Mouse (Mus musculus): ENCODE data around the gene Sept14.
A peak's percentile ranks its signal among the peaks of the same experiment; 100 is the strongest.
"Not testable (repeated sequence)": the region's sequence is repeated elsewhere in the genome, so short reads cannot be mapped to it uniquely, and the experiment has no call there.

The Sept14 gene

DNA sequence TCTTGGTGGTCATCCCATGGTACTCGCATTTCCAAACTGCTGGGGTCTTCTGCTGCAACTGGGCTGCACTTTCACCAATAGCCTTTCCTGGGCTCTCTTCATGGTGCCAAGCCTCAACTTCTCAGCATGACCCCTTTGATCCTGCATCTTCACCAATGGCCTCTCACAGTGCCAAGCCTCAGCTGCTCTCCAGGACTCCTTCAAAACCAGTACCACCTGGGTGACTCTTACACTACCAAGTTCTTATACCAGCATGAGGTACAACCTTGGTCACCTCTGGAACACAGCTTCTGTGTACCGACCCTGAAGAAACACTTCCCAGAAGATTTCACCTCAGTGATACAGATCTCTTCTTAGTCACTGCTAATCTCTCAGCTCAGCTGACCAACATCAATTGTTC, at the start of gene Sept14:
TSS of gene Sept14 (minus strand) at position 101 of the 400 bp plus-strand sequence.
- no peak for DNase-seq (ENCODE audit: low spot score)

DNA sequence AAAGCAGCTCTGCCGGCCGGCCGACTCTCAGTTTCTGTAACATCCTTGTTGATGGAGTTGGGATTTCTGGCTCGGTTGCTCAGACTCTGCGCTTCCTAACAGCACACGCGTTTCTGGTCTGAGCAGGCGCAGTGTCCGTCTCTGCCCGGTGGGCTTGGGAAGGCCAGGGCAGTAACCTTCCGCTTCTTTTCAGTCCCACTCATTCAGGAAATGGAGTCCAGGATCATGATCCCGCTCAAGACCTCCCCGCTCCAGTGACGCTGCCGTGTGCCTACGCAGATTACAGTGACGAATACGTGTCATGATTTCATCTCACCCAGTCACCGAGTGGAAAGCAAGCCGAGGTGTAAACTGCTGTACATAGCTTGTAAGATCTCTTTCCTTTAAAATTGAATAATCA, 48.6 kb upstream of the Sept14 start:
- no peak for DNase-seq (ENCODE audit: low spot score)

DNA sequence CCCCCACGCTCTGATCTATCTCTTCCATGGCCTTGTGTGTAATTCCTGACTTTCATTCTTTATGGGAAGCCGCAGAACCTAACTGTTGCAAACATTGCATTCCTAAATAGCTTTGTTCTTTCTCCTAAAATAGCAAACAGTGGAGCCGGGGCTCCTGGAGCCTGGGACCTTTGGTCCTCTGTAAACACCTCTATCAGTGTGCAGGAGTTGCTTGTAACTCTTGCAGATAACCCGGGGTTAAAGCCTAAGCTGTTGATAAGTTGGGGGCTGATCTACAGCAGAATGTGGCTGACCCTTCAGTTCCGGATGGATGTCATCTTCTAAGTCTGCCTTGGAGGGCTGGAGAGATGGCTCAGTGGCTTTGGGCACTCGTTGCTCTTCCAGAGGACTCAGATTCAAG, 35.7 kb upstream of the Sept14 start:
- DNase-seq (ENCODE audit: low spot score) = no peak

DNA sequence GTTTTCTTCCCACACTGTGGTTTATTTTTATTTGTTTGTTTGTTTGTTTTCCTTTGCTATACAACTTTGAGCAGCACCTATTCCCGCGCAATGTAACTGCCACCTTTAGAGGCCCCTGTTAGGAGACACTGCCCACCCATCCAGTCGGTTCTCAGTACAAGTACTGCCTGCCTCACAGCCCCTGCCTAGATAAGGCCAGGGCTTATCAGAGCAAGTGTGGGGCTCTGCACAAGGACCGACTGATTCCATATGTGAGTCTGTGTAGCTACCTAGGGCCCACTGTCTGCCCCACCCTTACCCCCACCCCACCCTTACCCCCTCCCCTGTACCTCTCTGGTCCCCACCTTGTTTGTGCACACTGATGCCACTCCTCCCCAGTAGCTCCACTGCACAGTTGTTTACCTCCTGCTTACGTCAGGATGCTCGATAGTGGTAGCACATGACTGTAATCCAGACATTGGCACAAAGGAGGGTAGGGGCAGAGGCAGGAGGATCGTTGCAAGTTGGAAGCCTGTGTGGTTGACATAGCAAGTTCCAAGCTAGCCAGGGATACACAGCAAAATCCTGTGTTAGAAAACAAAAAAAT, 34.7 kb upstream of the Sept14 start:
- DNase-seq (ENCODE audit: low spot score) = no peak

DNA sequence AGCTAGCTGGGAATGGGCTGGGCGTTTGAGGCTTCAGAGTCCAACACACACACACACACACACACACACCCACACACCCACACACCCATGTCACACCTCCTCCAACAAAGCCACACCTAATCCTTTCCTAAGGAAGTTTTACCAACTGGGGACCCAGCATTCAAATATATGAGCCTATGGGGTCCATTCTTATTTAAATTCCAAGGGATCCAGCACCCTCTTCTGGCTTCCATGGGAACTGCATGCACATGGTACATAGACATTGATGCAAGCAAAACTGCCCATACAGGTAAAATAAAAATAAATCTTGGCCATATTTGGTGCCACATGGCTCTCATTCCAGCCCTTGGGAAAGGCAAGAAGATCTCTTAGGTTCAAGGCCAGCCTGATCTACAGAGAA, 32.7 kb upstream of the Sept14 start:
- DNase-seq (ENCODE audit: low spot score) = no peak

DNA sequence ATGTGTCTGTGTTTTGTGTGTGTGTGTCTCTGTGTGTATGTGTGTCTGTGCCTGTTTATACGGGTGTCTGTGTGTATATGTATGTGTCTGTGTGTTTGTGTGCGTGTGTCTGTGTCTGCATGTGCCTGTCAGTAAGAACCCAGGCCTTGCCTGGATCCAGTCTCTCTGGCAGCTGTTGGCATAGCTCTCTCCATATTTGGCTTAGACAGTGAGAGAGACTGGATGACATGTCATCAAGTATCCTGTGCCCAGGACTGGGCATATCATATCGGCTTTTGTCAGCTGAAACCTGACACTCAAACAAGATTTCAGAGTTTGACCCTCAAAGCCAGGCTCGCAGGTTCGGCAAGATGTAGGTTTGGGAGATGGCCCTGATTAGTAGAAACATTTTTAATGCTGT, 22.7 kb upstream of the Sept14 start:
- DNase-seq (ENCODE audit: low spot score) = no peak

DNA sequence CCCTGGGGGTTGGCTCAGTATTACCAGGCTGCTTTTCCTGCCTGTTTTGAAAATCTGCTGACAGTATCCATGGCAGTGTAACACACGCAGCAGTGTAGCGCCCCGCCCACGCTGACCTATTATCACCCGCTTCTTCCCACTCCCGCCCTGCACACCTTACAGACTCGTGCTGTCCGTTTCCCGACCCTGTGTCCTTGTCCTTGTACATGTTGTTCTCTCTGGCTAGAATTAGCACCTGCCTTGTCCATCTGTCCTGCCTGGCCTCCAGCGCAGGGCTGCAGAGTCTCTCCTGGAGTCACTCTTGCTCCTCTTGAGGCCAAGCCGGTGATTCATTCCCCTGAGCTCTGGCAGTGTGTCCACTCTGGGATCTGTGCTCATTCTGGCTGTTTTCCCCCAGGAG, 22.0 kb upstream of the Sept14 start:
- DNase-seq (ENCODE audit: low spot score) = no peak

DNA sequence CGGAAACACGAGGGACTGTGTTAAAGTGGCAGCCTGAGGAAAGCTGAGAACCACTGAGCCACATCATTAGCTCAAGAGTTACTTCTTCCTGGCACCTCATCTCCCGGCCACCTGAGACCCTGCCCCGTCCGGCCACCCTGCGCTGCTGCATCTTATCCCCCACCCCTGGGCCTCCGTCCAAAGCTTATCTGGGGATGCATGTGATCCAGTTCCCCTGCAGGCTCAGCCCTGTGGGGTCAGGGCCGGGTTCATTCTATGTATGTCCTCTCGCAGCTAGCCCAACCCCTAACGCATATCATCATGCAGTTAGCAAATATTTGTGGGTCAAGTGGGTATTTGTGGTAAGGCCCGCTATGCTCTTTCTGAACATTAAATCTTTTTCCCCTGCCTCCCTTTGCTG, 21.0 kb upstream of the Sept14 start:
- DNase-seq (ENCODE audit: low spot score) = no peak

DNA sequence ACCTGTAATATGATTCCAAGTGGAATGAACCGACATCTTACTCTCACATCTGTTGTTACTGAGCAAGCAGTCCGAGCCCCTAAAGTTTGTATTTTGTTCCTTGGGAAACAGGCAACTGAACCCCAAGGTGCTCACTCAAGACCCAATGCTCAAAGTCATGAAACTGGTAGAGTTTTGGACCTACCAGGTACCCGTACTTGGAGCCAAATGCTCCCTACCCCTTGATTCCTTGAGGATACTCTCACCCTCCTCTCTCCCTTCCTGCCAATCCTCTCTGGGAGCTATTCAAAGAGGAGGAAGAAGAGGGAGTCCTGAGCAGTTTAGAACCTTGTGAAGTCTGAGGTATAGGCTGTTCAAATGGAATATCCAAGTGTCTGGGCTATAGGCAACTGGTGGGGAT, 18.5 kb upstream of the Sept14 start:
- DNase-seq (ENCODE audit: low spot score) = no peak

DNA sequence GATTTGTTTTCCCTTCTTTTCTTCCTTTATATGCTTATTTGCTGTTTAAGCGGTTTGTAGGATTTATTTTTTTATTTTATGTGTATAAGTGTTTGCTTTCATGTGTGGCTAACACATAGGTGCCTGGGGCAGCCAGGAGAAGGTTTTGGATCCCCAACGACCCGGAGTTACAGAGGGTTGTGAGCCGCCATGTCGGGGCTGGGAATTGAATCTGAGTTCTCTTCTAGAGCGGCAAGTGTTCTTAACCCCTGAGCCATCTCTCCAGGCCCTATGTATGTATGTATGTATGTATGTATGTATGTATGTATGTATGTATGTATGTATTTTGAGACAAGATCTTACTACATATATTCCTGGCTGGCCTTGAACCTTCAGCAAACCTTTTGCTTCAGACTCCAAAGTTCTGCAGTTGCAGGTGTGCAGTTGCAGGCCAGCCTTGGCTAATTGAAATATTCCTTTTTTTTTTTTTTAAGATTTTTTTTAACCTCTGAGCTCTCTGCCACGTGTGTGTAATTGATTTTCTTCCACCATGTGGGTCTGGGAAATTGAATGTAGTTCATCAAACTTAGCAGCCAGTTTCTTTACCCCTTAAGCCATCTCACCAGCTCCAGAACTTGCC, 17.6 kb upstream of the Sept14 start:
- no peak for DNase-seq (ENCODE audit: low spot score)

DNA sequence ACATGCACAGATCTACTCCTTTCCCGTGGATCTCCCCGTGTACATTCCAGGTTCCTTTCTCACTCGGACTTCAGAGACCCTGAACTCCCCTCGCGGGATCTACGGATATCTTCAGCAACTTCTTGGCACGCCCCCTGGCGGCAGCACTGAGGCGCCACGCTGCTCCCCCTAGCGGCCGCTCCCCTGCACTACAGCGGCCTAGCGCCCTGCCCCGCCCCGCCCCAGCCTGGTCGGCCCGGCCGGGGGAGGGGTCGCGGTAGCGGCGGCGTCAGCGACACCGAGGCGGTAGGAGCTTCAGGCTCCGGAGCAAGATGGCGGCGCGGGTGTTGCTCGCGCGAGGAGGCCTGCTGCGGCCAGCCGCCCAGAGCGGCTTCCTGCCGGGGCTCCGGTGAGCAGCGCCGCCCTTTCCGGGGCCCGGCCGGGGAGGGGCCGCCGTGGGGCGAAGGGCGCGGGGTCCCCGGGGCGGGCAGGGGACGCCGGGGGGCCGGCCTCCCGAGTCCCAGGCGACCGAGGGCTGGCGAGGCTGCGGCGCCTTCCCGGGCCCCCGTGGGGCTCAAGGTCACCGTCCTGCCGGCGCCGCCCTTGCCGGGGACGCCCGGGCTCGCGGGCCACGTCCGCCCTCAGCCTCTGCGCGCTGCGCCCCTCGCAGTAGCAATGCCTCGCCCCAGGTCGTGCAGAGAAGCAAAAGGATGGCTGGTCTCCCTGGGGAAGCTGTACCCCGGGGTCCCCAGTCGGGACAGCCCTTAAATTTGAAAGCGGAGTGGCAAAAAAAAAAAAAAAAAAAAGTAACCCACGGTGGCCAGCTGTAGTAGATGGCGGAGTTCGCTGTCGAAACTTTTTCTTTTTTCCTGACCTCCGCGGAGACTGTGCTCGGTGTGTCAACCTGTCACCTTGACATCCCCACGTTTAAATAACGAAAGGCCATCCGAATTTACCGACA, 16.8 kb upstream of the Sept14 start, which contains the start of gene Nipsnap2:
TSS of gene Nipsnap2 (plus strand) at position 230 of the 940 bp plus-strand sequence.
- peak; percentile 85 for DNase-seq (ENCODE audit: low spot score)

DNA sequence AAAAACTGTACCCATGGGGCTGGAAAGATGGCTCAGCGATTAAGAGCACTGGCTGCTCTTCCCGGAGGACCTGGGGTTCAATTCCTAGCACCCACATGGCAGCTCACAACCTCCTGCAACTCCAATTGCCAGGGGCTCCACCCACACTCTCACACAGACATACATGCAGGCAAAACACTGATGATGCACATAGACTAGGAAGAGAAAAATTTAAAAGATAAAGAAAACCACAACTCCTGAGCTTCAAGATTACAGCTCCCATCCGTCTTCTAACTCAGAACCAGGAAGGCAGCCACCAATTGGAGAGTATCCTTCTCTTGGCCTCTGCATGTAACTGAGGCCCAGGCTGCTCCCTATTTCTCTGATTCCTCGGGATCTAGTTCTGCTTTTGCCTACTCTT, 16.0 kb upstream of the Sept14 start:
- no peak for DNase-seq (ENCODE audit: low spot score)

DNA sequence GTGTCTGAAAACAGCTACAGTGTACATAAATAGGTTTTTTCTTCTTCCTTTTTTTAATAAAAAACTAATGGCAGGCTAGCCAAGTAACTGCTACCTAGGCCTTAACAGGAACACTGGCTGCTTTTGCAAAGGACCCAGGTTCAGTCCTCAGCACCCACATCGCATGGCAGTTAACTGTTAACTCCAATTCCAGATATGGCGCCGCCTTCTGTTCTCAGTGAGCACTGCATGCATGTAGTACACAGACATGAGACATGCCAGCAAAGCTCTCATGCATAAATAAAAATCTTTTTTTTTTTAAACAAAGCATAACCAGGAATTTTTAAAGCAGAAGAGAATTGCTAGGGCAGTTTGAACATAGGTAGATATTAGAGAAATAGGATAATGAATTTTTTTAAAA, 11.9 kb upstream of the Sept14 start:
- DNase-seq (ENCODE audit: low spot score) = no peak

DNA sequence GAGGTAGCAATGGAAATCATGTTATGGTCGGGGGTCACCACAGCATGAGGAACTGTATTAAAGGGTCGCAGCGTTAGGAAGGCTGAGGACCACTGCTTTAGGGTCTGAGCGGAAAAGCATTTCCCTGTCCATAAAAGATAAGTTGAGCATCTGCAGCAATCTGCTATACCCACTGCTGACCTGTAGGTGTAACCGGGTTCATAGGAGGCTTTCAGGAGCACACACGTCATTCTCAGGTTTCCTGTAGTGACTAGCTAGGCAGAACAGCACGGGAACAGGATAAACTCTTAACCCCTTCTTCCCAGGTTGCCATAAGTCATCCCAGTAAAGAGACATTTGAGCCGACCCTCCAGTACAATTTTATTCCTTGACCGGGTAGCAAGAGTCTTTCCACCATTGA, 8.7 kb upstream of the Sept14 start:
- DNase-seq (ENCODE audit: low spot score) = no peak

DNA sequence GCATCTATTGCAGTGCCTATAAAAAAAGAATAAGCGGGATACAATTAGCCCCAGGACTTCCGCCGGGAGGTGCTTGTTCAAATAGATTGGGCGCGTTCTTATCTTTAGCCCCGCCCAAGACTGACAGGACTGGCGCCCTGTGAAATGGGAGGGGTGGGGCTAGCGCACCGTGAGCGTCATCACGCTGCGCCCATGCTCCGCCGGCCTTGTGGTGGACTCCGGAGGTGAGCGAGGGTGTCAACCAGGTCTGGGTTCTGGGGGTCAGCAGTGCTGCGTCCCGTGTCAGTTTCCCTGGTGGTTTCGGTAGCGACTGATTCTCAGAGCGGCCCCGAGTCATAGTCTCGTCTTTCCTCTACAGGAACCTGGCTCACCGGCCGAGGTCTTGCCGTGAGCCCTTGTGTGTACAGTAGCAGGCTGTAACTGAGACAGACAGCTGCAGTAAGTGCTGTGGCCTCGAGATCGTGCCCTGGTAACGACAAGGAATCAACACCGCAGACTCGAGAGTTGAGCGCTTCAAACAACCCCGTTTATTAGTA, 7.1 kb upstream of the Sept14 start, which contains the start of gene Mrps17:
TSS of gene Mrps17 (plus strand) at position 172 of the 536 bp plus-strand sequence.
- DNase-seq (ENCODE audit: low spot score) = peak; percentile 89

DNA sequence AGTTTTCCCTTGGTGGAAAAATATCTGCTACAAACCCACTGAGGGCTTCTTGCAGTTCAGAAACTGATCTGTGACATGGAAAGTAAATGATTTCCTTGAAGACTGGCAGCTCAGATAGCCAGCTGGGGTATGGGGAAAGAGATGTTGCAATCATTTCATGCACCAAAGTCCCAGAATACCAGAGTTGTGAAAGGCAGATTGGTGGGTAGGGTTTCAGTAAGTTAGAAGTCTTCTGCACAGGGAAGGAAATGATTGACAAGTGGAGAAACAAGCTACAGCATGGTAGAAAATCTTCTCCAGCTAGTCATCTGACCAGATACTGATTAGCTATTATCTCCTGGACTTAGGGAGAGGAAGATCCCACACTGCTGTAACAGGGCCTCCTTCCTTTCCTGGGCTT, 4.9 kb downstream of the Sept14 start:
- no peak for DNase-seq (ENCODE audit: low spot score)

DNA sequence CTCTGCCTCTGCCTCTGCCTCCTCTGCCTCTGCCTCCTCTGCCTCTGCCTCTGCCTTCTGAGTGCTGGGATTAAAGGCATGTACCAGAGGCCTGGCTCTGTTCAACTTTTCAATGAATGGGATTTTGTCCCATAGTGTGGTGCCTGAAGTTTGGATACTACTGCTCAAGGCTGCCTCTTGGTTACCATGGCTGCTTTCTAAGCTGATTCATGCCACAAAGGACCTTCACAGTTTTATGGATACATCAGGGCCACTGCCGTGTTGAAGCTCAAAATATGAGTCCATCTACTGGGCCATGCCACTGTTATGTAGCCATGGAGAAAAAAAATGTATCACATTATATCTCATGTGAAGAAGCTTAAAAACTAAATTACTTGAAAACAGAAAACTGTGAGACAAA, 6.6 kb downstream of the Sept14 start:
- DNase-seq (ENCODE audit: low spot score) = no peak

DNA sequence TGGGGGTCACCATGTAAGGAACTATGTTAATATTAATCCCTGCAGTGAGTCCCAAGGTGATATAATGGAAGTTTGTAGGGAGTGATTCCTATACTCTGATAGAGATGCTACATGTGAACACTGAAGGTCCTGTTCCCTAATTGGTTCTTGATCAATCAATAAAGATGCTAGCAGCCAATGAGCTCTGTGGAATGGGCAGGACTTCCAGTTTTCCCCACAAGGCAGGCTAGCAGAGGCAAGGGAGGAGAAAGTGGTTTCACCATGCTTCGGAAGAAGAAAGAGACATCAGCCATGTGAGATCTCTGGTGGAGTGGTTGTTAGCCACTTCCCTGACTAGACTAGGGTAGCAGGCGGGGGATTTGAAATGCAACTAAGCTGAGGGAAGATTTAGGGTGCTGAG, 7.8 kb downstream of the Sept14 start:
- no peak for DNase-seq (ENCODE audit: low spot score)

DNA sequence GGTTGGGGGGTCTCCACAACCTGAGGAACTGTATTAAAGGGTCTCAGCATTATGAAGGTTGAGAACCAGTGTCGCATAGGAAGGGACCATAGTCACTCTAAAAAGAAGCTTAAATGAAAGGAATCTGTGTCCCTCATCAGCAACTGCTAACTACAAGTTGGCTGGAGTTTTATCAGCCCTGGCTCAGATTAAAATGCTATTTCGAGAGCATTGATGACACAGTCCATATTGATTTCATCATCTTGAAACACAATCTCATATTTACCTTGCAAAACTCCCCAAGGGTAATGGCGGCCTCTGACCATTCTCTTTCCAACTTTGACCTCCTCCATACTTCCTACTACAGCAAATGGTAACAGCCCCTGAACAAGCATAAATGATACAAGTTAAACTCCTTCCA, 17.8 kb downstream of the Sept14 start:
- no peak for DNase-seq (ENCODE audit: low spot score)

DNA sequence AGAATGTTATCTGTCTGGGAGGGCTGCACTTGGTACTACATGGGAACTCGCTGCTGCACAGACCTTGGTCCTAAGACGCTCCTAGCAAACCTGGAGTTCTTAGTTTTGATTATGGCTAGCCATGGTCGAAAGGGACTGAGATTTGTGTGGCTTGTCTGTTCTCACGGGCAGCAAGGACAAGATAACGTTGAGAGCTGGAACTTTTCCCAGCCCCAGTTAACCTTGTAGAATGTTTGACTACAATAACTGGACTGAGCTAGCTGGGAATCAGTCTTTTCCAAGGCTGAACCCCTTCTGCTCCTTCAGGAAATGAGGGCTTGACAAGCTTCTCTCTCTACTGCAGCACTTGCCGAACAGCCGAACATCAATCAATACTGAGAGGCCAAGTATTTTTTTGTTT, 20.7 kb downstream of the Sept14 start:
- peak; percentile 68 for DNase-seq (ENCODE audit: low spot score)

DNA sequence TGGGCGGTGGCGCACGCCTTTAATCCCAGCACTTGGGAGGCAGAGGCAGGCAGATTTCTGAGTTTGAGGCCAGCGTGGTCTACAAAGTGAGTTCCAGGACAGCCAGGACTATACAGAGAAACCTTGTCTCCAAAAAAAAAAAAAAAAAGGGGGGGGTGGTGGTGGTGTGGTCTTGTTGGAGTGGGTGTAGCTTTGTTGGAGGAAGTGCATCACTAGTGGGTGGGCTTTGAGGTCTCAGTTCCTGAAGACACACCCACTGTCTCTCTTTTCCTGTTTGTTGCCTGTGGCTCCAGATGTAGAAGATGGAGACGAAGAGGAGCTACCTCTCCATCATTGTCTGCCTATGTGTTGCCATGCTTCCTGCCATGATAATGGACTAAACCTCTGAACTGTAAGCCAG, 23.2 kb downstream of the Sept14 start:
- DNase-seq (ENCODE audit: low spot score) = not testable (repeated sequence)

DNA sequence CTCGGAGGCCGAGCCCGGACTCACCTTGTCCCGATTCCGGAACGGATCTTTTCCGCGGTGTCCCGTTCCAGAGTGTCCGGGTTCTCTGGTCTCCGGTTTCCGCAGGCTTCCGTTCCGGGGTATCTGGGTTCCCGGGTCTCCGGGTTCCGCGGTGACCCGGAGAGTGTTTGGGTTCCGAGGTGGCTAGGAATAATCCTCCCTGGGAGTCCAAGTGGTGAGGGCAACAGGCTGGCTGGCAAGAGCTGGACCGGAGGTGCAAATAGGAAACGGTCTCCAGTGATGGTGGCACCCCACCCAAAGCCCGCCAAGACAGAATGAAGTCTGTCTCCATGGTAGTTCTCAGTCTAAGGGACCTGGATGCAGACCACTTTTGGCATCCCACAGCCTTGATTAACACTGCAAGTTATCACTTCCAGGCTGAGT, 38.3 kb downstream of the Sept14 start, which contains the start of gene Zfp11:
TSS of gene Zfp11 (minus strand) at position 64 of the 423 bp plus-strand sequence.
- DNase-seq (ENCODE audit: low spot score) = peak; percentile 38

Measured in ovary, adult 18-20 months (tissue).